ENCODE assay signal across 8 mouse cellular contexts in genomic region chr10:78747035-78747721, GRCm38 (mm10). TPM values are rescaled to one million over a fixed set of nuclear protein-coding genes. Genes with fewer than 3 reads are reported as not detected.
A peak's percentile ranks its signal among the peaks of the same experiment; 100 is the strongest.
DNase-seq lines count a peak whose midpoint lies in the region; ATAC-seq lines count a peak whose summit lies in the region.

No protein-coding gene starts in this region.

- H3K9me3 ChIP-seq in limb, embryonic 11.5 days (ENCODE audit: control insufficient read depth, low read length) = no peaks in the 10 kb centered on the region
- H3K9me3 ChIP-seq in neural tube, embryonic 15.5 days (replicated peaks) = no peaks in the 10 kb centered on the region

- peak overlapping the region; percentile 26 for H3K4me3 ChIP-seq in limb, embryonic 11.5 days (ENCODE audit: low read depth, low read length)
- H3K4me3 ChIP-seq in neural tube, embryonic 15.5 days (replicated peaks) = peak overlapping the region; percentile 48

- H3K4me1 ChIP-seq in limb, embryonic 11.5 days (ENCODE audit: control insufficient read depth, insufficient read depth, low read length) = peaks cover 3% of the 10 kb centered on the region; the same call in 1 of the 2 replicates
- peaks cover 24% of the 10 kb centered on the region for H3K4me1 ChIP-seq in neural tube, embryonic 15.5 days

- H3K36me3 ChIP-seq in limb, embryonic 11.5 days (ENCODE audit: control insufficient read depth, insufficient read depth, low read length) = no peaks in the 10 kb centered on the region
- H3K36me3 ChIP-seq in neural tube, embryonic 15.5 days = no peaks in the 10 kb centered on the region

- H3K27me3 ChIP-seq in limb, embryonic 11.5 days (ENCODE audit: control insufficient read depth, insufficient read depth, low read length) = no peaks in the 10 kb centered on the region
- H3K27me3 ChIP-seq in neural tube, embryonic 15.5 days (replicated peaks) = no peaks in the 10 kb centered on the region; the same call in 1 of the 2 replicates

- peak overlapping the region; percentile 60 for H3K4me2 ChIP-seq in limb, embryonic 11.5 days (ENCODE audit: low read depth, severe bottlenecking)
- H3K4me2 ChIP-seq in neural tube, embryonic 15.5 days = peak overlapping the region; percentile 74

- DNase-seq in adrenal gland, adult 2 months = peak; percentile 24
- no peak for DNase-seq in adrenal gland, adult 18-20 months (ENCODE audit: low spot score in 2 of 2)
- DNase-seq in lung, adult 18-20 months = peak; percentile 6 to 7
- no peak for DNase-seq in lung, postnatal 14 days
- DNase-seq in gastrocnemius, postnatal 25 days = peak; percentile 5
- peak; percentile 59 for DNase-seq in limb, embryonic 11.5 days (ENCODE audit: low spot score)

- H3K9ac ChIP-seq in limb, embryonic 11.5 days (ENCODE audit: low read length) = peak overlapping the region; percentile 17
- H3K9ac ChIP-seq in neural tube, embryonic 15.5 days (replicated peaks) = peak overlapping the region; percentile 45

- WGBS in limb, embryonic 11.5 days = 1% methylated on average over 27 of the region's 27 CpGs
- 1% methylated on average over 27 of the region's 27 CpGs for WGBS in neural tube, embryonic 15.5 days

- H3K27ac ChIP-seq in limb, embryonic 11.5 days (replicated peaks; ENCODE audit: low read depth, low read length) = no peak overlapping the region
- H3K27ac ChIP-seq in neural tube, embryonic 15.5 days (replicated peaks) = peak overlapping the region; percentile 65

- peak; percentile 58 for ATAC-seq in limb, embryonic 11.5 days (ENCODE audit: insufficient number of reproducible peaks, low FRiP score, low TSS enrichment, low read depth)
- peak; percentile 94 for ATAC-seq in neural tube, embryonic 15.5 days (ENCODE audit: low FRiP score)
- no peak for ATAC-seq in megakaryocyte, adult 5-6 weeks (ENCODE audit: poor library complexity, severe bottlenecking)

RNA-seq across cellular contexts. Expression of gene Ccdc105, which starts 5.7 kb away (rescaled TPM):
- total RNA-seq in adrenal gland, adult 2 months (2021) = not detected
- 0.07 TPM in 1 of 2 replicates, not detected in the other for polyA plus RNA-seq in adrenal gland, adult 2 months (2012; rRNA removed)
- total RNA-seq in adrenal gland, adult 18-20 months (2021) = not detected
- total RNA-seq in gastrocnemius, postnatal 25 days (2021) = not detected
- not detected in 2 replicates for polyA plus RNA-seq in limb, embryonic 11.5 days (2014; fragmentation: Nextera tagmentation; extraction: Ambion mirVana)
- polyA plus RNA-seq in neural tube, embryonic 15.5 days (2015; fragmentation: Nextera tagmentation; extraction: Ambion mirVana) = 0.36 and 0.49 TPM in 2 replicates
- not detected in 2 replicates for total RNA-seq in megakaryocyte, adult 5-6 weeks (2015)
- not detected in 2 replicates for total RNA-seq in megakaryocyte, adult 5-6 weeks (2017)

RNA-seq across cellular contexts. Expression of gene Casp14, which starts 29.1 kb away (rescaled TPM):
- total RNA-seq in adrenal gland, adult 2 months (2021) = not detected
- polyA plus RNA-seq in adrenal gland, adult 2 months (2012; rRNA removed) = not detected in 2 replicates
- not detected for total RNA-seq in adrenal gland, adult 18-20 months (2021)
- not detected for total RNA-seq in gastrocnemius, postnatal 25 days (2021)
- polyA plus RNA-seq in limb, embryonic 11.5 days (2014; fragmentation: Nextera tagmentation; extraction: Ambion mirVana) = 0.17 and 0.18 TPM in 2 replicates
- polyA plus RNA-seq in neural tube, embryonic 15.5 days (2015; fragmentation: Nextera tagmentation; extraction: Ambion mirVana) = 0.10 TPM in 1 of 2 replicates, not detected in the other
- total RNA-seq in megakaryocyte, adult 5-6 weeks (2015) = not detected in 2 replicates
- not detected in 2 replicates for total RNA-seq in megakaryocyte, adult 5-6 weeks (2017)

RNA-seq across cellular contexts. Expression of gene Slc1a6, which starts 33.1 kb away (rescaled TPM):
- under 1 TPM in 1 of 2 experiments, not detected in 1; 0.21 TPM for total RNA-seq in adrenal gland, adult 2 months (2021)
- 0.04 and 0.57 TPM in 2 replicates for polyA plus RNA-seq in adrenal gland, adult 2 months (2012; rRNA removed)
- not detected for total RNA-seq in adrenal gland, adult 18-20 months (2021)
- total RNA-seq in gastrocnemius, postnatal 25 days (2021) = not detected
- 0.33 and 1.1 TPM in 2 replicates for polyA plus RNA-seq in limb, embryonic 11.5 days (2014; fragmentation: Nextera tagmentation; extraction: Ambion mirVana)
- polyA plus RNA-seq in neural tube, embryonic 15.5 days (2015; fragmentation: Nextera tagmentation; extraction: Ambion mirVana) = 27.5 and 31.0 TPM in 2 replicates
- total RNA-seq in megakaryocyte, adult 5-6 weeks (2015) = not detected in 2 replicates
- total RNA-seq in megakaryocyte, adult 5-6 weeks (2017) = not detected in 2 replicates

Comparison
In these comparisons a context has a peak if more than half of its experiments do, and no peak if none do; other contexts are left out.
1. DNase-seq: peak in adrenal gland, adult 2 months (single experiment), lung, adult 18-20 months (2 of 2), gastrocnemius, postnatal 25 days (single experiment) and limb, embryonic 11.5 days (single experiment); none in adrenal gland, adult 18-20 months (0 of 2) and lung, postnatal 14 days (single experiment).